Mouse (Mus musculus) megakaryocyte-erythroid progenitor cell, adult 5-6 weeks (primary cell): ENCODE results near the gene Ap1m1. TPM values are rescaled to one million over a fixed set of nuclear protein-coding genes. Genes with fewer than 3 reads are reported as not detected.

Experiments
- ATAC-seq: replicated peaks from 2 replicates; pipeline ENCODE4 v1.8.0; 2016; ENCODE audit warnings: mild to moderate bottlenecking, inconsistent platforms; ENCODE audit not compliant: severe bottlenecking, poor library complexity, low FRiP score, low TSS enrichment
- total RNA-seq, 2 experiments: library from RNA; stranded (forward) in 1 of 2; stranded (reverse) in 1 of 2; fragments of 200-1000, 215-1000 nt in 1 of 2; fragments of >200 nt in 1 of 2; fragmentation: Nextera tagmentation in 1 of 2; gene quantifications; 2 replicates each; pipeline ENCODE4 v1.2.3; 2014 to 2017

The Ap1m1 gene
- 110 and 155 TPM in 2 replicates for total RNA-seq (2014; fragmentation: Nextera tagmentation)
- 63.6 and 64.8 TPM in 2 replicates for total RNA-seq (2017)

GRCm38 (mm10) chr8:72239499-72240402 is at the start of gene Ap1m1:
Ap1m1 (plus strand) TSS chr8:72240018.
- peak; percentile 91 for ATAC-seq

- ATAC-seq: peak; percentile 41
Observed at GRCm38 (mm10) chr8:72190215-72190539, 49.6 kb upstream of the Ap1m1 start.

DNA sequence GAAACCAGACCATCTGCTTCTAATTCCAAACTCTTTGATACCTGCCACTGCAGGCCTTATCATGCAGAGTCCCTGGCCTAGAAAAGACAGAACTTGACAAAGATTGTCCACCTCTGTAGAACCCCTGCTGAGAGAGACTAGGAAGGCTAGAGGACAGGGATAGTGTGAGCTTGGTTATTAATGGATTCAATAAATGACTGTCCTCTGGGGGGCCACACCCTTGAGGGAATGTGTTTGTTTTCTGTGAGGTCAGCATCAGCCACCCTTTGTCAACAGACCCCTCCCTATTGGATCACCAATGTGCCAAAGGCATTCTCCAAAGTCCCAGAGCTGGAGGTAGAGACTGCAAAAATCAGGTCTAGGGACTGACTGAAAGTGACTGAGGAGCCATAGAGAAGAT is 47.8 kb upstream of the Ap1m1 start:
- no peak for ATAC-seq

DNA sequence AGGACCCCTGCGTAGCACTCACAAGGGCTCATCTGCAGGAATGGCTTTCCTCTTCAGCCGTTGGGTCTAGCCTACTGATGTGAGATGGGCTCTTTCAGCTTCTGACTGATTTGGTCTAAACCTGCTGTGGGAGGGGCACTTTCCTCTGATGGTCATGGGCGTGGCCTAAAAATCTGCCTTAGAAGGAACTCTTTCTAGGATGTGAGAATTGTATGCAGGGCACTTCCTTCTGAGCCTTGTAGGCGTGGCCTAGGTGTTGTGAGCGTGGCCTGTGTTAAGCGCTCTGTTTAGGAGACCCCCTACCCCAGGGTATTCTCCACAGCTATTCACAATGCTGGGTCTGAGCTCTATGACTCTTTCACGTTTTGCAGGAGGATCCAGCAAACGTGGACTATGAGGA is 41.8 kb upstream of the Ap1m1 start:
- no peak; the same call in 1 of the 2 replicates for ATAC-seq

DNA sequence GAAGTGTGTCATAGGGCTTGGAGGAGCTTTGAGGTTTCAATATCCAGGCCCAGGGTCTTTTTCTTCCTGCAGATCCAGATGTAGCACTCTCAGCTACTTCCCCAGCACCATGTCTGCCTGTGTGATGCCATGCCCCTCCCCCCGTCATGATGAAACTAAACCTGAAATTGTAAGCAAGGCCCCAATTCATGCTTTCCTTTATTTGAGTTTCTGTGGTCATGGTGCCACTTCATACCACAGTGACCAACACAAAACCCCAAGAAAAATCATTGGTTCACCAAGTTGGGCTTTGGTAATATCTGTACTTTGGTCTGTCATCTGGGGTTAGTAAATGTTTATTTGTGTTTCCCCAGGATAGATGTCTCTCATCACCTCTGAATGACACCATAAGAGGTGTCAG is 31.2 kb upstream of the Ap1m1 start:
- ATAC-seq: no peak

DNA sequence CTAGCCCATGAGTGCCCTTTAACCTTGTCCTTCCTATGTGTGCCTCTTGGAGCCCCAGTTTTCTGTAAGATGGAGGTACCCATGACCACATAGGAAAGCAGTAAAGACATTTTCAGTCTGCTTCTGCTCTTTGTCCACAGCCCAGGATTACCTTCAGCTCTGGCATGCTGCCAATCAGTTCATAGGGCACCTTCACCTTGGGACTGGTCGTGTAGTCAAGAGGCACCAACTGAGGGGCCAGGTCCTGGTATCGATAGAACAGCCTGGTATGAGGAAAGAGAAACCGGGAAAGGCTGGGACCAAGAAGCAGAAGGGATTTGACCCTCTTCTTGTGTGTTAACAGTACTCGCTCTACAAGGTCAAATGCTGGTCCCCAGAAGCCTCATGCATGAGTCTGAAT is 29.6 kb upstream of the Ap1m1 start:
- ATAC-seq: no peak

DNA sequence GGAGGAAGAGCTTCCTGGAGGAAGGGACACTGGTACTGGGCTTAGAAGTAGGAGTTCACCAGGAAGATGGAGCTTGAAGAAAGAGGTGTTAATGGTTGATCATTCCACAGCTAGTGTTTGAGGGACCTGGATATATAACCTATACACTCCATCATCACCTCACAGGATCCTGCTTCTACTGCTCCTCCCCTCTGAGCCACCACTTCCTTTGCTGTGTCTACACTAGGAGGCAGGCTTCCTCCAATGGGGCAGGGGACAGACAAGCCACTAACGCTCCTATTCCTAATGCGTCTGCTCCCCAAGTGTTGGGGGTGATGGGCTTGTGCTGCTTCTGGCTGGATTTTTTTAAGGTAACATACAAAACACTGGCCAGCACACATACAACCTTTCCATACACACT is 29.1 kb upstream of the Ap1m1 start:
- ATAC-seq: no peak

DNA sequence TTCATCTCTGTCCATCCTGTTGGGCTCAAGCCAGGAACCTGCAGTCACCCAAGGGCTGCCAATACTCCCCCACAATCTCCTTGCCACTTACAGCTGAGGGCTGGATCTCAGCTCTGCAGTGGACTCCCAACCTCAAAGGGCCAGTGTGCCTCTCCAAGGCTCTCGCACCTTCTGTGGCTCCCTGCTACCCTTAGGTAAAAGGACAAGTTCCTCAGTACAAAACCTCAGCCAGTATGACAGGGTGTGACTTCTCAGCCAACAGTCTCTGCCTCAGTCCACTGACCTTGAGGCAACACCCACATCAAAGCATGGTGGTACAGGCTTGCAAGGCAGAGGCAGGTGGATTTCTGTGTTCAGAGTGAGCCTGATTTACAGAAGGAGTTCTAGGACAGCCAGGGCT is 28.0 kb upstream of the Ap1m1 start:
- ATAC-seq: no peak

GRCm38 (mm10) chr8:72212751-72213150 is 27.1 kb upstream of the Ap1m1 start, which contains the start of gene Cib3:
Cib3 (minus strand) TSS chr8:72212837.
- no peak for ATAC-seq

DNA sequence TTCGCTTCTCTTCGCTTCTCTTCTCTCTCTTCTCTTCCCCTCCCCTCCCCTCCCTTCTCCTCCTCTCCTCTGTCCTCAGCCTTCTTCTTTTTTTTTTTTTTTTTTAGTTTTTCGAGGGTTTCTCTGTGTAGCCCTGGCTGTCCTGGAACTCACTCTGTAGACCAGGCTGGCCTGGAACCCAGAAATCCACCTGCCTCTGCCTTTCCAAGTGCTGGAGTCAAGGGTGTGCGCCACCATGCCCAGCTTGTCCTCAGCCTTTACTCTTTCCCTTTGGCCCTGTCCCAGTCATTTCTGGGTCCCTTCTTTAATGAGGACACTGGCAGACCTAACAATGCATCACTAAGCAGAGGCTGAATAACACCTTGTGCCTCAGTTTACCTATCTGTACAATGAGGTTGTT is 26.3 kb upstream of the Ap1m1 start, which contains the start of gene Gm11034:
Gm11034 (minus strand) TSS at position 101 of the 400 bp plus-strand sequence.
- ATAC-seq: no peak

GRCm38 (mm10) chr8:72215060-72215459 is 24.8 kb upstream of the Ap1m1 start:
- ATAC-seq: no peak

- no peak for ATAC-seq
Observed at GRCm38 (mm10) chr8:72215871-72216270, 23.9 kb upstream of the Ap1m1 start.

DNA sequence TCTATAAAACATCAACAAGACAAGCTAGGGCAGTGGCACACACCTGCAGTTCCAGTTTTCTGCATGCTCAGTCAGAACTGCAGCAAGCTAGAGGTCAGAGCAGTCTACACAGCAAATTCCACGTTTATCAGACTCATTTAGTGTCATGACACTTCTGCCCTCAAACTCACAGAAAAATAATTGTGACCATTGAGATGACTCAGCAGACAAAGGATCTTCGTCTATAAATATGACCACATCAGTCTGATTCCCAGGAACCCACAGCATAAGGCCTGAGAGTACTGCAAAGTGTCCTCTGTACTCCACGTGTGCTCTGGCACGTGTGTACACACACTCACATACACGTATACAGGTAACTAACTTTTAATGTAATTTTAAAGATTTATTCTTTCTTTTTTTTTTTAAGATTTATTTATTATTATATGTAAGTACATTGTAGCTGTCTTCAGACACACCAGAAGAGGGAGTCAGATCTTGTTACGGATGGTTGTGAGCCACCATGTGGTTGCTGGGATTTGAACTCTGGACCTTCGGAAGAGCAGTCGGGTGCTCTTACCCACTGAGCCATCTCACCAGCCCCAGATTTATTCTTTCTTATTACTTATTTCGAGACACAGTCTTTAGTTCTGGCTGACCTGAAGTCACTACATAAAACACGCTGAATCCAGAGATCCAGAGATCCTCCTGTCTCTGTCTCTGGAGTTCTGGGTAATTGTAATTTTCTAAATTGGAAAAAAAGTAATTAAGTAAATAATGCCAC is 20.9 kb upstream of the Ap1m1 start:
- no peak for ATAC-seq

DNA sequence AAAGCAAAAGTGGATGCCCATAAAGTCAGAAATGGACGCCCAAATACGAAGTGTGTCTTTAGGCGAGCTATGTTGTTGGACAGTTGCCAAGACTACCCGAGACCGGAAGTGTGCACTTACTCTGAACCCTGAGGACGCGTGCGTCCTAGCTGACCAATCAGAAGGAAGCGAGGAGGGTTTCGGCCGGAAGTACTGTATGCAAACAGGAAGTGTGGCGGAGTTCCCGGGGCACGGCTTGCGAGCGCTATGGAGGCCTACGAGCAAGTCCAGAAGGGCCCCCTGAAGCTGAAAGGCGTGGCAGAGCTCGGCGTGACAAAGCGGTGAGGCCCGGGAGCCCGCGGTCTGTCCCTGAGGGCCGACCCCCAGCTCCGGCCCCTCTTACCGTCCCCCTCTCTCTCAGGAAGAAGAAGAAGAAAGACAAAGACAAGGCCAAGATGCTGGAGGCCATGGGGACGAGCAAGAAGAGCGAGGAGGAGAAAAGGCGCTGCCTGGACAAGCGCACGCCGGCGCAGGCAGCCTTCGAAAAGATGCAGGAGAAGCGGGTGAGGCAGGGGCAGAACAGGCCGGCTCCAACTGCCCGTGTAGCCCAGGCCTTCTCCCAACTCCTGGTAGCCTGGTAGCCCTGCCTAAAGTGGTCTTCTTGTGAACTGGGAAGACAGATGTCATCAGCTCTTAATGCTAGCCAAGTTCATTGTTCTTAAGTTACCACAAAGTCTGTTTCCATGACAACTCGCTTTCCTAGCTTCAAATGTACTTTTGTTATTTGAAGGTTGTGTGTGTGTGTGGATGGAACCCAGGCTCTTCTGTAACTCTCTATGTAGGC is 20.1 kb upstream of the Ap1m1 start, which contains the start of gene Fam32a:
Fam32a (plus strand) TSS at position 190 of the 823 bp plus-strand sequence.
- ATAC-seq: peak; percentile 96

- no peak for ATAC-seq
Observed at GRCm38 (mm10) chr8:72220758-72221157, 19.1 kb upstream of the Ap1m1 start.

DNA sequence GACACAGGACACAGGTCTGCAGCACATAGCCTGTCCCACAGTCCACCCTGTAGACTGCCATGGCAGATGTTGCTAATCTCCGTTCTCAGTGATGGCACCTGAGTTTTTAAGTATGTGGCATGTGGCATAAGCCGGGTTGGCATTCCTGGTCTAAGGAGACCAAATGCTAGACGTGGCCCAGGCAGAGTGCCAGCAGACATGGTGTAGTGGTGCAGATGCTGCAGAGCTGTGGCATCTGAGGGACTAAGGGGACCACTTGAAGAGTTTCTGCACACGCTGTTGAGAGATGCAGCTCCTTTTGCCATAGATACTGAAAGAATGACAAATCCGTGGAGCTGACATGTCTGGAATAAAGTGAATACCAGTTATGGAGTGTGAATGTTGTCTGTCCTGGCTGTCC is 17.2 kb upstream of the Ap1m1 start:
- ATAC-seq: no peak

- peak; percentile 20 for ATAC-seq
Observed at GRCm38 (mm10) chr8:72240403-72240763, 565 bp downstream of the Ap1m1 start.

DNA sequence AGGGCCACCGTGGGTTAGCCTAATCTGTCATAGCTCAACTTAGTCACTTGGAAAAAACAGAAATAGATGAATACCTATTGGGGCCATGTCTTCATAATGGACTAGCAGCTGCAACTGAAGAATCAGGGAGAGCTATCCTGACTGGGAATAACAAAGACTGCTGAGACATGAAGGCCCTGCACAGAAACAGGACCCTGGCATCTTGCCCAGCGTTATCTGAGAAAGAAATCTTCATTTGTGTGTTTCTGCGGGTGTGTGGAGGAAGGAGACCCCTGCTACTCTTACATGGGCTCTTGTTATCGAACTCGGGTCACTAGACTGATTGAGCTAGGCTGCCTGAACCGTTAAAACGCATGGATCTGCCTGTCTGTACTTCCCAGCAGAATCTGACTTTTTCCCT is 1.1 kb downstream of the Ap1m1 start:
- no peak for ATAC-seq

- ATAC-seq: no peak
Observed at GRCm38 (mm10) chr8:72242226-72242625, 2.4 kb downstream of the Ap1m1 start.

DNA sequence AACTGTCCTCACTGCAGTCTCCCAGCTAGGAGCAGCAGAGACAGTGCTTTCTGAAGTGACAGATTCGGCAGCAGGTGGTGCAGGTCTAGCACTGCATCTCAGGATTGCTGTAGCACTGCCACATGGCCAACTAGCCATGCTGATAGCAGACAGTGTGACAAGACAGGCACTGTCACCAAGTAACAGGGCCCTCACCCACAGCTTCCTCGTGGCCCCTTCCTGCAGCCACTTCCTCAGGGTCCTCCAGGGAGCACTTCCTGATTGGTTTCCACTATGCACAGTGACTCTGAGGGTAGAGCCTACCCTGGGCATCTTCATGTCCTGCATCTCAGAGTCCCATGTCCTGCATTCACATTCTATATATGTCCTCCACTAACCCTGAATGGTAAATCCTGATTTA is 4.8 kb downstream of the Ap1m1 start:
- no peak for ATAC-seq
